Mouse (Mus musculus) midbrain, embryonic 16.5 days (tissue): ENCODE measurements at regions not wholly inside any gene's neighbourhood (a gene's known extent, or its start where the extent isn't known, plus 50 kb on each side); places are given as distances from the start of the nearest gene placed in this dataset.

ENCODE experiments used
- ATAC-seq: fragments of 200-750 bp; cut with Nextera tagmentation; 2 replicates; pipeline ENCODE4 v1.8.0; 2017; ENCODE audit warnings: moderate TSS enrichment
- H3K27ac ChIP-seq: fragments of 300-500 bp; sonication (generic); 2 replicates; pipeline ENCODE4 v1.5.1; 2014; ENCODE audit warnings: mild to moderate bottlenecking, low read length, mixed read lengths
- H3K27me3 ChIP-seq: fragments of 300-500 bp; sonication (generic); 2 replicates; pipeline ENCODE4 v1.6.1; 2014; ENCODE audit warnings: low read depth, low read length, mixed read lengths; ENCODE audit not compliant: control insufficient read depth, insufficient read depth
- H3K36me3 ChIP-seq: fragments of 300-500 bp; sonication (generic); 2 replicates; pipeline ENCODE4 v1.6.1; 2014; ENCODE audit warnings: mild to moderate bottlenecking, low read length, moderate library complexity, mixed read lengths; ENCODE audit not compliant: control insufficient read depth, insufficient read depth
- H3K4me1 ChIP-seq: fragments of 300-500 bp; sonication (generic); 2 replicates; pipeline ENCODE4 v1.6.1; 2014; ENCODE audit warnings: mild to moderate bottlenecking, low read length, mixed read lengths; ENCODE audit not compliant: control insufficient read depth, insufficient read depth
- H3K4me2 ChIP-seq: fragments of 300-500 bp; sonication (generic); 2 replicates; pipeline ENCODE4 v1.6.1; 2014; ENCODE audit warnings: mild to moderate bottlenecking, low read length, mixed read lengths
- H3K4me3 ChIP-seq: fragments of 300-500 bp; sonication (generic); 2 replicates; pipeline ENCODE4 v1.5.1; 2014; ENCODE audit warnings: low read depth, mild to moderate bottlenecking, low read length, moderate library complexity, mixed read lengths
- H3K9ac ChIP-seq: fragments of 300-500 bp; sonication (generic); 2 replicates; pipeline ENCODE4 v1.6.1; 2014; ENCODE audit warnings: low read depth, low read length, mixed read lengths
- H3K9me3 ChIP-seq: fragments of 300-500 bp; sonication (generic); replicated peaks from 2 replicates; pipeline ENCODE4 v1.6.1; 2014; ENCODE audit warnings: mild to moderate bottlenecking, low read length, mixed read lengths; ENCODE audit not compliant: control insufficient read depth, poor library complexity, severe bottlenecking
- WGBS: fragments of 180-500 bp; shearing (Covaris S2); extraction: QIAGEN DNeasy Blood & Tissue Kit; methylation state at CpG from one replicate; pipeline ENCODE4 v1.1.7; 2014; 5-methylcytosine and 5-hydroxymethylcytosine counted together

DNA sequence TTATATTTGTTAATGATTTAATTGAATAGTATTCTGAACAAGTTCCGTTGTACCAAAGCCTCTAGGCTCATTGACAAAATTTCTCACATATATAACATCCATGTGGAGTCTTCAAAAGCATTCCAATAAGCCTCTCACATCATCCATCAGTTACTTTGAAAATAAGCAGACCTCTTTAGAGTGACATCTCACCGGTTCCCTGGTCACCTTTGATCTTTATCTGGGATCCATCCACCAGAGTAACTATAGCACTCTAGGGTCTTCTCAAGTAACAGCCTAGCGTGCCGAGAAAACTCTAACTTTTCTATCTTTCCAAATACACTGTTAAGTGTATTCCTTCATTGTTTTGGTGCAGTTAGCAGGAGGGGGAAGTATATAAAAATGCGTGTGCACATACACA, 55.6 kb upstream of the Mad2l1 start:
- no peaks in the 10 kb centered on the region for H3K4me1 ChIP-seq
- ATAC-seq = no peak
- no peak overlapping the region for H3K27ac ChIP-seq
- H3K27me3 ChIP-seq = no peaks in the 10 kb centered on the region
- H3K36me3 ChIP-seq = no peaks in the 10 kb centered on the region
- no peak overlapping the region for H3K4me3 ChIP-seq
- H3K4me2 ChIP-seq = no peak overlapping the region
- H3K9me3 ChIP-seq = no peaks in the 10 kb centered on the region
- no peak overlapping the region for H3K9ac ChIP-seq
- 91% methylated on average over 5 of the region's 5 CpGs for WGBS

DNA sequence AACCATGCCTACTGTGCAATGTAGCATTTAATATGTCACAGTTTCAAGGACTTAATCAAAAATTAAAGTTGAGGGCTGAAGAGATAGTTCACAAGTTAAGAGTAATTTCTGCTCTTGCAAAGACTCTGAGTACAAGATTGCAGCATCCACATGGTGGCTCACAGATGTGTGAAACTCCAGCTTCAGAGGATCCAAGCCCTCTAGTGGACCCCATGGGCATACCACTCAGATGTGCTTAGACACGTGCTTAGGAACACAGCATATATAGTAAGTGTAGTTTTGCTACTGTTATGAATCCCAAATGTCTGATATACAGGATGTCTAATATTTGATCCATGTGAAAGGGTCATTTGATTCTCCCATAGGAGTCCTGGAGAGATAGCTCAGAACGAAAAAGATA, 55.0 kb upstream of the Mad2l1 start:
- Histone ChIP-seq H3K27ac (no peak overlapping the region), H3K4me1 (no peaks in the 10 kb centered on the region), H3K36me3 (no peaks in the 10 kb centered on the region), H3K9me3 (no peaks in the 10 kb centered on the region), H3K4me3 (no peak overlapping the region), H3K4me2 (no peak overlapping the region), H3K27me3 (no peaks in the 10 kb centered on the region), H3K9ac (no peak overlapping the region)
- no peak for ATAC-seq
- 66% methylated on average over 2 of the region's 2 CpGs for WGBS

DNA sequence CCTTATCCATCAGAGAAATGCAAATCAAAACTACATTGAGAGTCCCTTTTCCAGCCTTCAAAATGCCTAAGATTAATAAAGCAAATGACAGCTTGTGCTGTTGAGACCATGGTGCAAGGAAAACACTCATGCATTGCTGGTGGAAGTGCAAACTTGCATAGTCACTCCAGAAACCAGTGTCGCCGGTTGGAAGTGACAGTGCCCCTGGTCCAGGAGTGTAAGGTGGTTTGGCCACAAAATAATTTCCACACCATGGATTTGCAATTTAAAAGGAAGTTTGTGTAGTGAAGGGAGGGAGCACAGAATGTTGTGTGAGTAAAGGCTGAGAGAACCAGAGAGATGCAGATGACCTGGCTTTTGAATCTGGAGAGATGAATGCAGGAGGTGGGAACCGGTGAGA, 52.4 kb upstream of the Mad2l1 start:
- 98% methylated on average over 3 of the region's 3 CpGs for WGBS

More for the DNA sequence above, 52.4 kb upstream of the Mad2l1 start:
- H3K4me3 ChIP-seq = no peak overlapping the region
- no peak overlapping the region for H3K27ac ChIP-seq
- H3K4me2 ChIP-seq = no peak overlapping the region
- H3K27me3 ChIP-seq = no peaks in the 10 kb centered on the region
- H3K9ac ChIP-seq = no peak overlapping the region
- H3K4me1 ChIP-seq = no peaks in the 10 kb centered on the region
- no peaks in the 10 kb centered on the region for H3K9me3 ChIP-seq
- no peaks in the 10 kb centered on the region for H3K36me3 ChIP-seq
- ATAC-seq = no peak
